Mouse (Mus musculus) adrenal gland, postnatal 14 days (tissue): Measurements from ENCODE around the gene Tcp11l1. TPM values are rescaled to one million over a fixed set of nuclear protein-coding genes. Genes with fewer than 3 reads are reported as not detected.

ENCODE experiments used
- DNase-seq: peaks from one replicate; pipeline ENCODE4 v3.0.0; 2021; ENCODE audit warnings: mixed read lengths
- total RNA-seq: library from RNA; stranded (reverse); gene quantifications from 2 replicates; pipeline ENCODE4 v1.2.3, GENCODE M21; 2021

Tcp11l1 gene
- total RNA-seq, 1 experiment from 2014 or later, result 9.0 TPM

- no peak for DNase-seq
These were observed 479 bp upstream of the Tcp11l1 start for GRCm38 (mm10) chr2:104712486-104712809.

GRCm38 (mm10) chr2:104710670-104711370 lies 1.1 kb downstream of the Tcp11l1 start:
- DNase-seq, result no peak

GRCm38 (mm10) chr2:104709786-104710337 lies 2.1 kb downstream of the Tcp11l1 start:
- DNase-seq, result no peak

GRCm38 (mm10) chr2:104704355-104704754 lies 7.6 kb downstream of the Tcp11l1 start:
- DNase-seq, result no peak

- DNase-seq, result no peak
These were observed 8.8 kb downstream of the Tcp11l1 start for GRCm38 (mm10) chr2:104703158-104703557.

- no peak for DNase-seq
These were observed 12.3 kb downstream of the Tcp11l1 start for GRCm38 (mm10) chr2:104699659-104700058.

GRCm38 (mm10) chr2:104692551-104692950 lies 19.4 kb downstream of the Tcp11l1 start:
- DNase-seq, result peak; percentile 44

GRCm38 (mm10) chr2:104690720-104691119 lies 21.2 kb downstream of the Tcp11l1 start:
- DNase-seq, result no peak

GRCm38 (mm10) chr2:104688724-104689123 lies 23.2 kb downstream of the Tcp11l1 start:
- DNase-seq, result no peak

- no peak for DNase-seq
These were observed 23.6 kb downstream of the Tcp11l1 start for GRCm38 (mm10) chr2:104688321-104688720.

GRCm38 (mm10) chr2:104687261-104687660 lies 24.7 kb downstream of the Tcp11l1 start:
- DNase-seq, result no peak

GRCm38 (mm10) chr2:104685418-104685817 lies 26.6 kb downstream of the Tcp11l1 start:
- peak; percentile 85 for DNase-seq

GRCm38 (mm10) chr2:104684771-104685170 lies 27.2 kb downstream of the Tcp11l1 start:
- no peak for DNase-seq

GRCm38 (mm10) chr2:104677326-104677725 lies 34.6 kb downstream of the Tcp11l1 start:
- DNase-seq, result no peak

- no peak for DNase-seq
These were observed 40.2 kb downstream of the Tcp11l1 start for GRCm38 (mm10) chr2:104671724-104672123.

- no peak for DNase-seq
These were observed 42.7 kb downstream of the Tcp11l1 start for GRCm38 (mm10) chr2:104669122-104669804.

GRCm38 (mm10) chr2:104663372-104664100 lies 48.4 kb downstream of the Tcp11l1 start:
- no peak for DNase-seq

- no peak for DNase-seq
These were observed 53.3 kb downstream of the Tcp11l1 start for GRCm38 (mm10) chr2:104658659-104659058.

- no peak for DNase-seq
These were observed 95.8 kb downstream of the Tcp11l1 start for GRCm38 (mm10) chr2:104615985-104616711.

GRCm38 (mm10) chr2:104614786-104615185 lies 97.2 kb downstream of the Tcp11l1 start:
- no peak for DNase-seq
